Mouse (Mus musculus): ENCODE results near the gene Fbxw7.

DNA sequence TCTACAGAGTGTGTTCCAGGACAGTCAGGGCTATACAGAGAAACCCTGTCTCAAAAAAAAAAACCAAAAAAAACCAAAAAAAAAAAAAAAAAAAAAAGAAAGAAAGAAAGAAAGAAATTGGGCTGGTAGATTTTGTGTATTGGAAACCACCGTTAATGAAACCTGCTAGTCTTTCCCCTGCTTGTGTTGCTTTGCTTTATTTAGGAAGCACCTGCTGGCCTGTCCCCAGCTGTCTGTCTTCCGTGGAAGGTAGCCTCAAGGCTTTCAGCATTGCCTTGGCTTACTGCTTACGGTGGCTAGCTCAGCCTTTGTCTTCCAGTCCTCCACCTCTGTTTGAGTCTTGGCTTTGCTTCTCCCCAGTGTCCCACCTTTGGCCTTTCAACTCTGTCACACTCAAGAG, 11.9 kb downstream of the Fbxw7 start:
- TF ChIP-seq CTCF (IDR thresholded peaks at IDR 0.05; ENCODE audit: borderline replicate concordance, extremely low read depth, insufficient read depth, insufficient read length) = no peak
- TF ChIP-seq POLR2A (IDR thresholded peaks at IDR 0.05; ENCODE audit: borderline replicate concordance, extremely low read depth, insufficient read depth, insufficient read length, poor library complexity, severe bottlenecking) = no peak
